Mouse (Mus musculus): ENCODE measurements around the gene Tnnt3. TPM values are rescaled to one million over a fixed set of nuclear protein-coding genes. Genes with fewer than 3 reads are reported as not detected.
A peak's percentile ranks its signal among the peaks of the same experiment; 100 is the strongest.

The Tnnt3 gene
- polyA plus RNA-seq, 1 experiment from 2014 or later, result 1.5 TPM

DNA sequence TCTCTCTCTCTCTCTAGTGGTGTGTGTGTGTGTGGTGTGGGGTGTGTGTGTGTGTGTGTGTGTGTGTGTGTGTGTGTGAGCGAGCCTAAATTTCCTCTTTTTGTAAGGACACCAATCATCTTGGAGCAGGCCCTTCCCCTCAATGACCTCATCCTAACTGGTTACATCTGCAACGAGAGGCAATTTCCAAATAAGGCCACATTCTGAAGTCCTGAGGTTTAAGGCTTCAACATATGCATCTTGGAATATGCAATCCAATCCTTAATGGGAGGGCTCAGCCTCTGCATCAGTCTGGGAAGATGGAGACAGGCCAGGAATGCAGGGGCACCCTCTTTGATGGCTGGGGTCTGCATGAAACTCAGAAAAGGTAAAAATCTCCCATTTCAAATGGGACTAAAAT lies 40.6 kb upstream of the Tnnt3 start:
- WGBS, result 21% methylated on average over 2 of the region's 2 CpGs
- TF ChIP-seq CTCF (IDR thresholded peaks at IDR 0.05) (no peak), EP300 (IDR thresholded peaks at IDR 0.05) (0 out of 2 replicates have a peak, but pooled peaks have one; percentile 2)
- H3K4me1 ChIP-seq (ENCODE audit: insufficient read depth, low read depth, low read length), result peaks cover 10% of the 10 kb centered on the region
- DNase-seq (ENCODE audit: low spot score), result peak; percentile 91
- no peak overlapping the region for H3K9ac ChIP-seq (replicated peaks; ENCODE audit: low read depth)
- peak; percentile 63 for ATAC-seq
- H3K4me3 ChIP-seq (ENCODE audit: low read depth, low read length), result no peak overlapping the region
- no peaks in the 10 kb centered on the region for H3K9me3 ChIP-seq (ENCODE audit: low read length)
- peak overlapping the region; percentile 85 for H3K27ac ChIP-seq (ENCODE audit: low read length)
- no peaks in the 10 kb centered on the region for H3K36me3 ChIP-seq (ENCODE audit: insufficient read depth, low read length)
- H3K4me2 ChIP-seq (replicated peaks; ENCODE audit: low read depth, low read length), result no peak overlapping the region
- no peaks in the 10 kb centered on the region for H3K27me3 ChIP-seq (replicated peaks; ENCODE audit: insufficient read depth, low read length)

DNA sequence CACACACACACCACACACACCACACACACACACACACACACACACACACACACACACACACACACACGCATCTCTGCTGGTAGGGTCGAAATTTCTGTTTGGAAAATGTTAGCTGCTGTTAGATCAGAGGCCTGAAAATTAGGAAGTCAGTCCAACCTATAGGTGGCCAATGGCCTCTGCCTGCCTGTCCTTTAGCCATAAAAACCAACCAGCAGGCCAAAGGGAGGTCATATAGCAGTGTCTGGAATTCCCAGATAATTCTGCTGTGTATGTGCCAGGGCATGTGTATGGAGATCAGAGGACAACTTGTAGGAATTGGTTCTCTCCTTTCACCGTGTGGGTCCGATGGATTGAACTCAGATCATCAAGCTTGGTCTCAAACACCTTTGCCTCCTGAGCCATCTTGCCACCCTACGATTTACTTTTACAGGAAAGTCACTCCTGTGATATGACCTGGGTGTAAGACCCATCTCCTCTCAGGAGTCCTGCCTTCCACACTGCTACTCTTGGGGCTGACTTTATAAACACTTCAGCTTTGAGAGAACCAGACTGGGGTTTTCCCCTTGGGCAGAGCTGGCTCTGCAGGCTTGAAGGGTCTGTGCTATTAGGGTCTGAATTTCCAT lies 39.8 kb upstream of the Tnnt3 start:
- Histone ChIP-seq H3K4me3 (ENCODE audit: low read depth, low read length) (no peak overlapping the region), H3K27me3 (replicated peaks; ENCODE audit: insufficient read depth, low read length) (no peaks in the 10 kb centered on the region), H3K4me1 (ENCODE audit: insufficient read depth, low read depth, low read length) (peaks cover 10% of the 10 kb centered on the region), H3K4me2 (replicated peaks; ENCODE audit: low read depth, low read length) (no peak overlapping the region), H3K9me3 (ENCODE audit: low read length) (no peaks in the 10 kb centered on the region), H3K9ac (replicated peaks; ENCODE audit: low read depth) (no peak overlapping the region), H3K27ac (ENCODE audit: low read length) (peak overlapping the region; percentile 64), H3K36me3 (ENCODE audit: insufficient read depth, low read length) (no peaks in the 10 kb centered on the region)
- TF ChIP-seq CTCF (IDR thresholded peaks at IDR 0.05), result no peak
- no peak for TF ChIP-seq EP300 (IDR thresholded peaks at IDR 0.05)
- 53% methylated on average over 5 of the region's 5 CpGs for WGBS
- DNase-seq (ENCODE audit: low spot score), result no peak
- ATAC-seq, result no peak

DNA sequence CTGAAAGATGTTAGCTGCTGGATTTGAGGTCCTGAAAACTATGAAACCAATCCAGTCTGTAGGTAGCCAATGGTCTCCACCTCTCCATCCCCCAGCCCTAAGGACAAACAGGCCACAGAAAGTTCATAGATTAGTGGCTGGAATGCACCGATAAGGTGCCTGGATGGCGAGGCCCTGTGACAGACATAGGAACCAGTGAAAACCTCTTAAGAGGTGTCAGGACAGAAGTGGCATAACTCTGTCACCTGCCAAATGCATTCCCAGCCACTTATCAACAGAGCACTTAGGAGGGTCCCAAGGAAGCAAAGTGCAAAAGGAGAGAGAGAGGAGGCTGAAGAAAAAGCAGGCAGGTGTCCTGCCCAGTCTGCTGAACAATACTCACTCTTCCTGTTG lies 39.3 kb upstream of the Tnnt3 start:
- no peak overlapping the region for H3K9ac ChIP-seq (replicated peaks; ENCODE audit: low read depth)
- 57% methylated on average over 2 of the region's 2 CpGs for WGBS
- DNase-seq (ENCODE audit: low spot score) (no peak), ATAC-seq (0 out of 2 replicates have a peak, but pooled peaks have one; percentile 22)
- no peak overlapping the region for H3K4me2 ChIP-seq (replicated peaks; ENCODE audit: low read depth, low read length)
- no peaks in the 10 kb centered on the region for H3K9me3 ChIP-seq (ENCODE audit: low read length)
- peaks cover 10% of the 10 kb centered on the region for H3K4me1 ChIP-seq (ENCODE audit: insufficient read depth, low read depth, low read length)
- no peaks in the 10 kb centered on the region for H3K27me3 ChIP-seq (replicated peaks; ENCODE audit: insufficient read depth, low read length)
- H3K27ac ChIP-seq (ENCODE audit: low read length), result peak overlapping the region; percentile 64; the same call in 1 of the 2 replicates
- H3K4me3 ChIP-seq (ENCODE audit: low read depth, low read length), result no peak overlapping the region
- no peak for TF ChIP-seq EP300 (IDR thresholded peaks at IDR 0.05)
- TF ChIP-seq CTCF (IDR thresholded peaks at IDR 0.05), result no peak
- no peaks in the 10 kb centered on the region for H3K36me3 ChIP-seq (ENCODE audit: insufficient read depth, low read length)

DNA sequence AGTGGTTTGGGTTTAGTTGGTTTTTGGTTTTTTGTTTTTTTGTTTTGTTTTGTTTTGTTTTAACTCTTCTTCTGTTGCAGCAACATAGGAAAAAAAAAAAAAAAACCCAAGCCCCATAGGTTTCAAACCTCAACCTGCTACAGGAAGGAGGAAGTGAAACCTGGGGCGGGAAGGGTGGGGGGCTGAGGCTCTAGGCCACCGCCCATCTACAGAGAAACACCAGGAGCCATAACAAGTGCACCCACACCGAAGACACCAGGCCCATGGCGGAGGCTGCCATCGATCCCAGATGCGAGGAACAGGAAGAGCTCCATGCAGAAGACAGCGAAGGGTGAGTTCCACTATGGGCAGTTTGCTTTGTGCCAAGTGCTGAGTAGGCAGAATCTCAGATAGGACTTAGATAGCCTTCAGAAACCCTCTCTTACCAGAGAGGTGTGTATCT lies 38.0 kb upstream of the Tnnt3 start, which contains the start of gene Lsp1:
Gene Lsp1 (plus strand): TSS at position 174 of the 442 bp plus-strand sequence.
- H3K4me1 ChIP-seq (ENCODE audit: insufficient read depth, low read depth, low read length), result peaks cover 10% of the 10 kb centered on the region
- no peak for ATAC-seq

DNA sequence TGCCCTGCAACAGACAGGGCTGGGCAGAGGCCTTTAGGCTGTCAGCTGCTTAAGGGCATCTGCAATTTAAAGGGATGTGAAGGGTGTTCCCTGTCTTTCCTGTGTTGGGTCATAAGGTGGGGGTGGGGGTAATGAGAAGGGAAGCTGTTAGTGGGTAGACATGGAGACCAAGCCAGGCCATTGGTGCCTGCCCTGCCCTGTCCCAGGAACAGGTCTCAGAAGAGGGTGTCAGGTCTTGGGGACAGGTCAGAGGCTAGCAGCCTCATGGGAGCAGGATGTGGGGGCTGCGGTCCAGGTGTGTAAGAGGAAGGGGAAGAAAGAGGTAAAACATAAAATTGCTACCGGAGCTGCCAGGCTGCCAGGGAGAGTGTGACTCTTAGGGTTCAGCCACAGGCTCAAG lies 37.2 kb upstream of the Tnnt3 start:
- no peaks in the 10 kb centered on the region for H3K9me3 ChIP-seq (ENCODE audit: low read length)
- peaks cover 10% of the 10 kb centered on the region for H3K4me1 ChIP-seq (ENCODE audit: insufficient read depth, low read depth, low read length)
- H3K27ac ChIP-seq (ENCODE audit: low read length), result no peak overlapping the region
- DNase-seq (ENCODE audit: low spot score), result no peak
- H3K9ac ChIP-seq (replicated peaks; ENCODE audit: low read depth), result no peak overlapping the region
- no peaks in the 10 kb centered on the region for H3K36me3 ChIP-seq (ENCODE audit: insufficient read depth, low read length)
- no peaks in the 10 kb centered on the region for H3K27me3 ChIP-seq (replicated peaks; ENCODE audit: insufficient read depth, low read length)
- 87% methylated on average over 2 of the region's 2 CpGs for WGBS
- H3K4me2 ChIP-seq (replicated peaks; ENCODE audit: low read depth, low read length), result 0 out of 2 replicates have a peak overlapping the region, but pooled peaks have one; percentile 0
- TF ChIP-seq CTCF (IDR thresholded peaks at IDR 0.05) (no peak), EP300 (IDR thresholded peaks at IDR 0.05) (no peak)
- ATAC-seq, result no peak
- H3K4me3 ChIP-seq (ENCODE audit: low read depth, low read length), result no peak overlapping the region

More for the DNA sequence above, 38.0 kb upstream of the Tnnt3 start, which contains the start of gene Lsp1:
- no peaks in the 10 kb centered on the region for H3K27me3 ChIP-seq (replicated peaks; ENCODE audit: insufficient read depth, low read length)
- no peak for TF ChIP-seq CTCF (IDR thresholded peaks at IDR 0.05)
- no peak for TF ChIP-seq EP300 (IDR thresholded peaks at IDR 0.05)
- no peak within 1 kb of the TSS for H3K27ac ChIP-seq (ENCODE audit: low read length)
- WGBS, result 86% methylated on average over 7 of the region's 7 CpGs
- no peak within 1 kb of the TSS for H3K4me3 ChIP-seq (ENCODE audit: low read depth, low read length)
- no peaks in the 10 kb centered on the region for H3K36me3 ChIP-seq (ENCODE audit: insufficient read depth, low read length)
- DNase-seq (ENCODE audit: low spot score), result no peak
- no peaks in the 10 kb centered on the region for H3K9me3 ChIP-seq (ENCODE audit: low read length)
- H3K9ac ChIP-seq (replicated peaks; ENCODE audit: low read depth), result no peak within 1 kb of the TSS
- H3K4me2 ChIP-seq (replicated peaks; ENCODE audit: low read depth, low read length), result 0 out of 2 replicates have a peak within 1 kb of the TSS, but pooled peaks have one; percentile 0

DNA sequence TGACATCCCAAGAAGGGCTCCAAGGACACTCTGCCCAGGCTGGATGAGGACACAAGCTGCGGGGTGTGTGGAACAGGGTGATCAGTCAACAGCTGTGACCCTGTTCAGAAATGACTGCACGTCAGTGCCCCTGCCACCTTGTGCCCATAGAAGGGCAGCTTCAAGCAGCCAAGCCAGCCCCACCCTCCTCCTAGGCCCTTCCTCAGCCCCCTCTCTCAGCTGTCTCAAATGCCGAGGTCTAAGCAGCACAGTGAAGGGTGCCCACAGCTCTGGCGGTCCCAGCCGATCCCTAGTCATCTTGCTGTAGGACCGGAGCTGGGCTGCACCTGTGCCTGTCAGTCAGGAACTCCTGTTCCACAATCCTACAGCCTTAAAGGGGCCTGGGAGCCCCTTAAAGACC lies 36.4 kb upstream of the Tnnt3 start:
- Histone ChIP-seq H3K27ac (ENCODE audit: low read length) (no peak overlapping the region), H3K27me3 (replicated peaks; ENCODE audit: insufficient read depth, low read length) (no peaks in the 10 kb centered on the region), H3K9me3 (ENCODE audit: low read length) (no peaks in the 10 kb centered on the region), H3K9ac (replicated peaks; ENCODE audit: low read depth) (no peak overlapping the region), H3K4me2 (replicated peaks; ENCODE audit: low read depth, low read length) (peak overlapping the region; percentile 19; the same call in 1 of the 2 replicates), H3K36me3 (ENCODE audit: insufficient read depth, low read length) (no peaks in the 10 kb centered on the region), H3K4me3 (ENCODE audit: low read depth, low read length) (no peak overlapping the region), H3K4me1 (ENCODE audit: insufficient read depth, low read depth, low read length) (peaks cover 7% of the 10 kb centered on the region)
- ATAC-seq (no peak), DNase-seq (ENCODE audit: low spot score) (no peak)
- TF ChIP-seq EP300 (IDR thresholded peaks at IDR 0.05) (no peak), CTCF (IDR thresholded peaks at IDR 0.05) (no peak)
- WGBS, result 66% methylated on average over 6 of the region's 6 CpGs
